In genomic region chr12:113418731-113419402, GRCm38 (mm10) we compare ENCODE assay signal across 22 mouse cellular contexts.
DNase-seq lines count a peak whose midpoint lies in the region; ATAC-seq and TF ChIP-seq lines count a peak whose summit lies in the region.
"Had no signal": no experiment of that assay in that cellular context is flagged by ENCODE, and none has a peak within 500 bp of the region (broad histone marks: within the 10 kb centered on the region; RNA-seq: fewer than 3 reads in every experiment).

No protein-coding gene starts in this region.

- 83% methylated on average over 5 of the region's 5 CpGs for WGBS in heart, embryonic 10.5 days
- WGBS in heart, adult 2 months, result 77% methylated on average over 5 of the region's 5 CpGs
- WGBS in limb, embryonic 10.5 days, result 90% methylated on average over 5 of the region's 5 CpGs

- no peak for ATAC-seq in inflammation-experienced regulatory T-cells, adult 6 months
- ATAC-seq: forebrain, embryonic 14.5 days; forebrain, postnatal 0 days; intestine, embryonic 16.5 days; Patski had no signal

- no peaks in the 10 kb centered on the region for H3K27me3 ChIP-seq in heart, embryonic 10.5 days (ENCODE audit: insufficient read depth, poor library complexity, severe bottlenecking)
- no peaks in the 10 kb centered on the region for H3K27me3 ChIP-seq in heart, adult 2 months (ENCODE audit: control insufficient read depth, insufficient read depth, low read length)
- no peaks in the 10 kb centered on the region for H3K27me3 ChIP-seq in limb, embryonic 10.5 days (ENCODE audit: low read depth, poor library complexity, severe bottlenecking)
- H3K27me3 ChIP-seq: embryonic facial prominence, embryonic 12.5 days; embryonic facial prominence, embryonic 15.5 days; hindbrain, embryonic 12.5 days; hindbrain, embryonic 15.5 days; Patski had no signal

- no peaks in the 10 kb centered on the region for H3K79me2 ChIP-seq in heart, adult 2 months (replicated peaks; ENCODE audit: control insufficient read depth, insufficient read depth, low read length)

- peak; percentile 66 for DNase-seq in heart, embryonic 10.5 days (ENCODE audit: low spot score)
- DNase-seq in heart, adult 2 months, result no peak
- DNase-seq in B cell, adult 2 months, result peak; percentile 42 to 53
- peak; percentile 21 for DNase-seq in limb, embryonic 10.5 days (ENCODE audit: low spot score)
- DNase-seq in ovary, adult 18-20 months (ENCODE audit: low spot score), result no peak
- no peak for DNase-seq in left cerebral cortex, adult 2 months (ENCODE audit: extremely low spot score in 1 of 2, low spot score in 2 of 2)
- DNase-seq: adrenal gland, postnatal 10 days; adrenal gland, postnatal 36 days; cerebellum, adult 18-20 months; cerebellum, adult 9-10 months; cerebellum, postnatal 14 days; forebrain, postnatal 0 days; gastrocnemius, postnatal 36 days had no signal

- no peak for TF ChIP-seq EP300 in heart, adult 2 months (IDR thresholded peaks at IDR 0.05; ENCODE audit: insufficient read depth, low read depth, low read length)

- intact Hi-C loops in heart, adult 2 months (cut with DNase I), result no loop called here
- intact Hi-C loops in left cerebral cortex, adult 2 months (cut with DNase I), result no loop called here

- H3K4me3 ChIP-seq in heart, embryonic 10.5 days, result no peak overlapping the region
- H3K4me3 ChIP-seq in heart, adult 2 months, result no peak overlapping the region
- no peak overlapping the region for H3K4me3 ChIP-seq in limb, embryonic 10.5 days
- H3K4me3 ChIP-seq in left cerebral cortex, adult 2 months, result no peak overlapping the region
- H3K4me3 ChIP-seq: embryonic facial prominence, embryonic 12.5 days; embryonic facial prominence, embryonic 15.5 days; hindbrain, embryonic 12.5 days; hindbrain, embryonic 15.5 days had no signal

- no peak overlapping the region for H3K9ac ChIP-seq in heart, adult 2 months (ENCODE audit: low read depth, low read length)
- H3K9ac ChIP-seq: embryonic facial prominence, embryonic 12.5 days; embryonic facial prominence, embryonic 15.5 days; forebrain, postnatal 0 days; hindbrain, embryonic 12.5 days; hindbrain, embryonic 15.5 days had no signal

- no peak overlapping the region for H3K27ac ChIP-seq in heart, embryonic 10.5 days
- no peak overlapping the region for H3K27ac ChIP-seq in heart, adult 2 months
- H3K27ac ChIP-seq in limb, embryonic 10.5 days, result no peak overlapping the region
- no peak overlapping the region for H3K27ac ChIP-seq in left cerebral cortex, adult 2 months
- H3K27ac ChIP-seq: embryonic facial prominence, embryonic 12.5 days; embryonic facial prominence, embryonic 15.5 days; hindbrain, embryonic 12.5 days; hindbrain, embryonic 15.5 days had no signal

- no peak for TF ChIP-seq POLR2A in heart, adult 2 months (IDR thresholded peaks at IDR 0.05; ENCODE audit: insufficient read depth, low read depth, low read length)

- no peaks in the 10 kb centered on the region for H3K9me3 ChIP-seq in heart, embryonic 10.5 days
- H3K9me3 ChIP-seq in limb, embryonic 10.5 days (replicated peaks), result no peaks in the 10 kb centered on the region
- H3K9me3 ChIP-seq: embryonic facial prominence, embryonic 12.5 days; embryonic facial prominence, embryonic 15.5 days; hindbrain, embryonic 15.5 days had no signal

- H3K4me1 ChIP-seq in heart, embryonic 10.5 days, result no peaks in the 10 kb centered on the region
- H3K4me1 ChIP-seq in heart, adult 2 months (ENCODE audit: control insufficient read depth, insufficient read depth, low read length), result no peaks in the 10 kb centered on the region
- no peaks in the 10 kb centered on the region for H3K4me1 ChIP-seq in limb, embryonic 10.5 days
- H3K4me1 ChIP-seq: embryonic facial prominence, embryonic 12.5 days; embryonic facial prominence, embryonic 15.5 days; hindbrain, embryonic 12.5 days; hindbrain, embryonic 15.5 days had no signal

- no peak for TF ChIP-seq CTCF in heart, adult 2 months (IDR thresholded peaks at IDR 0.05)
- no peak for TF ChIP-seq CTCF in left cerebral cortex, adult 2 months (IDR thresholded peaks at IDR 0.05)

- H3K36me3 ChIP-seq in heart, embryonic 10.5 days, result no peaks in the 10 kb centered on the region
- H3K36me3 ChIP-seq in heart, adult 2 months (ENCODE audit: control insufficient read depth, insufficient read depth, low read length), result no peaks in the 10 kb centered on the region
- H3K36me3 ChIP-seq in limb, embryonic 10.5 days, result no peaks in the 10 kb centered on the region
- H3K36me3 ChIP-seq: embryonic facial prominence, embryonic 12.5 days; embryonic facial prominence, embryonic 15.5 days; G1E; hindbrain, embryonic 12.5 days; hindbrain, embryonic 15.5 days had no signal

Comparison
In these comparisons a context has a peak if more than half of its experiments do, and no peak if none do; other contexts are left out.
1. DNase-seq: peak in heart, embryonic 10.5 days (single experiment), B cell, adult 2 months (2 of 2) and limb, embryonic 10.5 days (single experiment); none in heart, adult 2 months (0 of 2), ovary, adult 18-20 months (single experiment) and left cerebral cortex, adult 2 months (0 of 2).